Mouse (Mus musculus) olfactory bulb, adult 2 months (tissue): Measurements from ENCODE around the gene Erc2.

ENCODE experiments used
- CTCF ChIP-seq: fragments of 200-500 bp; IDR thresholded peaks from 2 replicates; pipeline ENCODE4 v1.5.1; 2012; ENCODE audit warnings: low read depth, mild to moderate bottlenecking, low read length, moderate library complexity; ENCODE audit not compliant: insufficient read depth
- POLR2A ChIP-seq: fragments of 200-500 bp; IDR thresholded peaks from 2 replicates; pipeline ENCODE4 v1.6.1; 2012; ENCODE audit warnings: mild to moderate bottlenecking, low read depth, low read length, moderate library complexity; ENCODE audit not compliant: insufficient read depth

DNA sequence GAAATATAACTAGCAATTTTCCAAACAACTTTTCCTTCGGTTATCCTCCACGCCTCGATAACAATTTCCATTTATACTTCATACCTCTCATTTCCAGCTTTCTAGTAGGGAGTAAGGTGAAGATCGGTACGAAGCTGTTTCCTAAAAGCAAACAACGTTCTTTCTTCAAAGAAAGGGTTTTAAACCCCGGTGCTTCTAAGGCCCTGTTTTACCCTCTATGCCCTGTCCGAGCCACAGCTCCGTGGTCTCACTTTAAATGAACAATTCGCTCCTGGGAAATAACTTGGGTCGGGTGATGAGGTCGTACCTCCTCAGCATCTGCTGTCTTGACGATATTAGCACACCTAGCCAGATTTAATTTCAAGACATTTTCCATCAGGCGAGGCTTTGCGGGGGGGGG, 884.8 kb downstream of the Erc2 start:
- TF ChIP-seq POLR2A, result no peak
- TF ChIP-seq CTCF, result no peak
